Mouse (Mus musculus): ENCODE measurements around the gene Prnd. TPM values are rescaled to one million over a fixed set of nuclear protein-coding genes. Genes with fewer than 3 reads are reported as not detected.

Gene Prnd
- total RNA-seq, 1 experiment = 0.98 TPM

GRCm38 (mm10) chr2:131911341-131911740, 39.3 kb upstream of the Prnd start:
- no peaks in the 10 kb centered on the region; the same call in 1 of the 2 replicates for H3K36me3 ChIP-seq (ENCODE audit: control insufficient read depth, insufficient read depth, low read length, poor library complexity, severe bottlenecking)
- no peak for DNase-seq (ENCODE audit: low read depth, low spot score)
- no peak overlapping the region for H3K4me3 ChIP-seq (ENCODE audit: insufficient read depth in 1 of 2, low read depth in 1 of 2, low read length in 2 of 2, poor library complexity in 1 of 2, severe bottlenecking in 1 of 2)
- H3K9ac ChIP-seq (ENCODE audit: insufficient read depth, low read depth, low read length, poor library complexity, severe bottlenecking) = no peak overlapping the region
- H3K27ac ChIP-seq (ENCODE audit: insufficient read depth, low read depth, low read length, poor library complexity, severe bottlenecking) = no peak overlapping the region
- peaks cover 4% of the 10 kb centered on the region; the same call in 1 of the 2 replicates for H3K9me3 ChIP-seq (ENCODE audit: control insufficient read depth, insufficient read depth, low read depth, low read length)
- in situ Hi-C loops (cut with MboI; ENCODE audit: low sequenced_read_pairs in 2 of 2, unreplicated experiment in 2 of 2) = no loop called here
- TF ChIP-seq CHD2 (IDR thresholded peaks at IDR 0.05; ENCODE audit: low read depth, low read length) (no peak), ZC3H11A (IDR thresholded peaks at IDR 0.05; ENCODE audit: borderline replicate concordance, low read depth, low read length) (no peak), HCFC1 (IDR thresholded peaks at IDR 0.05; ENCODE audit: borderline replicate concordance, insufficient read depth, low read length) (no peak), ZNF384 (IDR thresholded peaks at IDR 0.05; ENCODE audit: low read depth, low read length) (no peak), MAFK (IDR thresholded peaks at IDR 0.05; ENCODE audit: insufficient read depth, low read depth, low read length) (no peak)
- H3K4me1 ChIP-seq (ENCODE audit: control insufficient read depth in 2 of 2, insufficient read depth in 2 of 2, low read length in 2 of 2, poor library complexity in 1 of 2) = peaks cover 0 to 4% of the 10 kb centered on the region in 2 experiments; a peak in 1 of 4 replicates

DNA sequence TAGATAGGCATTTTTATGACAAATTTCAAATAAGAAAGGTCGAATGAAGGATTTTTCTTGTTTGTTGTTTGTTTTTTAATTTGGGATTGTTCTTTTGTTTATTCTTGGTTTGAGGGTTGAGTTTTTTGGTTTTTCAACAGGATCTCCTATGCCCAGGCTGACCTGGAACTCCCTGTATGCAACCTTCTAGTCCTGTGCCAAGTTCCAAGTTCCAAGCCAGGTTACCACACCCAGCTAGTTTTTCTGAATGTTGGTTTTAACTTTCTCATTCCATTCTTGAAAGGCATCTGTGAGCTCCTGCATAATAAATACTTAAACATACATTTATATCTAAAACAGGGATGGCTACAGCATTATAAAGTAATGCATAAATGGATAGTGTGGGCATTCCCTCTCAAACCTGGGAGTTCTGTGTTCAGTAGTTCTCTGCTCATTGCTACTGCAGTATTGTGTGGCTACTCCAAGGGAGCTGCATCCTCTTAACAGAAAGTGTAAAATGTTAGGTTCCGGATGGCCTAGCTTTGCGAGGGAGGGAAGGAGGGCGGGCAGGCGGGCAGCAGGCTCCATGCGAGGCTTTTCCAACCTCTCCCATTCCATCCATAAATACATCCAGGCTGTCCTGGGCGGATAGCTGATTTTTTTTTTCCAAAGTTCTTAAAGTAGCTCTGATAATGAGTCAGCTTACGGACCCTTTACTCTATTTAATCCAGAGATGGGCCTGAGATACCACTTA, 38.0 kb upstream of the Prnd start:
- peaks cover 0 to 4% of the 10 kb centered on the region in 2 experiments; a peak in 1 of 4 replicates for H3K4me1 ChIP-seq (ENCODE audit: control insufficient read depth in 2 of 2, insufficient read depth in 2 of 2, low read length in 2 of 2, poor library complexity in 1 of 2)
- peaks cover 15% of the 10 kb centered on the region for H3K9me3 ChIP-seq (ENCODE audit: control insufficient read depth, insufficient read depth, low read depth, low read length)
- H3K9ac ChIP-seq (ENCODE audit: insufficient read depth, low read depth, low read length, poor library complexity, severe bottlenecking) = no peak overlapping the region
- H3K36me3 ChIP-seq (ENCODE audit: control insufficient read depth, insufficient read depth, low read length, poor library complexity, severe bottlenecking) = peaks cover 3% of the 10 kb centered on the region
- no peak for TF ChIP-seq HCFC1 (IDR thresholded peaks at IDR 0.05; ENCODE audit: borderline replicate concordance, insufficient read depth, low read length)
- TF ChIP-seq ZC3H11A (IDR thresholded peaks at IDR 0.05; ENCODE audit: borderline replicate concordance, low read depth, low read length) = no peak
- no peak for TF ChIP-seq MAFK (IDR thresholded peaks at IDR 0.05; ENCODE audit: insufficient read depth, low read depth, low read length)
- TF ChIP-seq CHD2 (IDR thresholded peaks at IDR 0.05; ENCODE audit: low read depth, low read length) = no peak
- TF ChIP-seq ZNF384 (IDR thresholded peaks at IDR 0.05; ENCODE audit: low read depth, low read length) = no peak
- no peak for DNase-seq (ENCODE audit: low read depth, low spot score)
- no peak overlapping the region for H3K27ac ChIP-seq (ENCODE audit: insufficient read depth, low read depth, low read length, poor library complexity, severe bottlenecking)
- in situ Hi-C loops (cut with MboI; ENCODE audit: low sequenced_read_pairs in 2 of 2, unreplicated experiment in 2 of 2) = no loop called here
- no peak overlapping the region for H3K4me3 ChIP-seq (ENCODE audit: insufficient read depth in 1 of 2, low read depth in 1 of 2, low read length in 2 of 2, poor library complexity in 1 of 2, severe bottlenecking in 1 of 2)

- peak overlapping the region; percentile 74 for H3K27ac ChIP-seq (ENCODE audit: insufficient read depth, low read depth, low read length, poor library complexity, severe bottlenecking)
- peaks cover 10% of the 10 kb centered on the region; the same call in 1 of the 2 replicates for H3K36me3 ChIP-seq (ENCODE audit: control insufficient read depth, insufficient read depth, low read length, poor library complexity, severe bottlenecking)
- in situ Hi-C loops (cut with MboI; ENCODE audit: low sequenced_read_pairs in 2 of 2, unreplicated experiment in 2 of 2) = loop anchor here (25.0 kb wide), 2 partner anchors 120 to 370 kb away; partner anchors contain the start of gene Adra1d (in 1 of the 2)
- H3K9me3 ChIP-seq (ENCODE audit: control insufficient read depth, insufficient read depth, low read depth, low read length) = peaks cover 11% of the 10 kb centered on the region
- no peak for DNase-seq (ENCODE audit: low read depth, low spot score)
- no peaks in the 10 kb centered on the region for H3K4me1 ChIP-seq (ENCODE audit: control insufficient read depth in 2 of 2, insufficient read depth in 2 of 2, low read length in 2 of 2, poor library complexity in 1 of 2)
- H3K9ac ChIP-seq (ENCODE audit: insufficient read depth, low read depth, low read length, poor library complexity, severe bottlenecking) = no peak overlapping the region
- H3K4me3 ChIP-seq (ENCODE audit: insufficient read depth in 1 of 2, low read depth in 1 of 2, low read length in 2 of 2, poor library complexity in 1 of 2, severe bottlenecking in 1 of 2) = no peak overlapping the region
- TF ChIP-seq ZNF384 (IDR thresholded peaks at IDR 0.05; ENCODE audit: low read depth, low read length) (no peak), ZC3H11A (IDR thresholded peaks at IDR 0.05; ENCODE audit: borderline replicate concordance, low read depth, low read length) (no peak), CHD2 (IDR thresholded peaks at IDR 0.05; ENCODE audit: low read depth, low read length) (no peak), HCFC1 (IDR thresholded peaks at IDR 0.05; ENCODE audit: borderline replicate concordance, insufficient read depth, low read length) (no peak), MAFK (IDR thresholded peaks at IDR 0.05; ENCODE audit: insufficient read depth, low read depth, low read length) (no peak)
Observed at GRCm38 (mm10) chr2:131932275-131932902, 18.3 kb upstream of the Prnd start.

GRCm38 (mm10) chr2:131933013-131933412, 17.6 kb upstream of the Prnd start:
- Histone ChIP-seq H3K9me3 (ENCODE audit: control insufficient read depth, insufficient read depth, low read depth, low read length) (peaks cover 11% of the 10 kb centered on the region), H3K36me3 (ENCODE audit: control insufficient read depth, insufficient read depth, low read length, poor library complexity, severe bottlenecking) (peaks cover 10% of the 10 kb centered on the region; the same call in 1 of the 2 replicates), H3K4me3 (ENCODE audit: insufficient read depth in 1 of 2, low read depth in 1 of 2, low read length in 2 of 2, poor library complexity in 1 of 2, severe bottlenecking in 1 of 2) (no peak overlapping the region), H3K27ac (ENCODE audit: insufficient read depth, low read depth, low read length, poor library complexity, severe bottlenecking) (no peak overlapping the region), H3K4me1 (ENCODE audit: control insufficient read depth in 2 of 2, insufficient read depth in 2 of 2, low read length in 2 of 2, poor library complexity in 1 of 2) (no peaks in the 10 kb centered on the region), H3K9ac (ENCODE audit: insufficient read depth, low read depth, low read length, poor library complexity, severe bottlenecking) (no peak overlapping the region)
- DNase-seq (ENCODE audit: low read depth, low spot score) = no peak
- TF ChIP-seq HCFC1 (IDR thresholded peaks at IDR 0.05; ENCODE audit: borderline replicate concordance, insufficient read depth, low read length) = no peak
- TF ChIP-seq MAFK (IDR thresholded peaks at IDR 0.05; ENCODE audit: insufficient read depth, low read depth, low read length) = no peak
- TF ChIP-seq ZC3H11A (IDR thresholded peaks at IDR 0.05; ENCODE audit: borderline replicate concordance, low read depth, low read length) = no peak
- no peak for TF ChIP-seq ZNF384 (IDR thresholded peaks at IDR 0.05; ENCODE audit: low read depth, low read length)
- TF ChIP-seq CHD2 (IDR thresholded peaks at IDR 0.05; ENCODE audit: low read depth, low read length) = no peak
- in situ Hi-C loops (cut with MboI; ENCODE audit: low sequenced_read_pairs in 2 of 2, unreplicated experiment in 2 of 2) = loop anchor here (25.0 kb wide), 2 partner anchors 121 to 371 kb away; partner anchors contain the start of gene Adra1d (in 1 of the 2)
